Mouse (Mus musculus) limb, embryonic 14.5 days (tissue): ENCODE measurements around the gene Asic4. TPM values are rescaled to one million over a fixed set of nuclear protein-coding genes. Genes with fewer than 3 reads are reported as not detected.

Source experiments
- ATAC-seq: fragments of 200-750 bp; cut with Nextera tagmentation; 2 replicates; pipeline ENCODE4 v1.8.0; 2017; ENCODE audit warnings: low read depth, moderate number of reproducible peaks, moderate TSS enrichment; ENCODE audit not compliant: low FRiP score
- DNase-seq: peaks from one replicate; pipeline ENCODE4 v3.0.0-alpha.2; 2015; ENCODE audit warnings: low spot score
- H3K27ac ChIP-seq: fragments of 300-500 bp; sonication (generic); replicated peaks from 2 replicates; pipeline ENCODE4 v1.5.1; 2014; ENCODE audit warnings: low read depth, mild to moderate bottlenecking, low read length, moderate library complexity, mixed read lengths
- H3K27me3 ChIP-seq: fragments of 300-500 bp; sonication (generic); 2 replicates; pipeline ENCODE4 v1.6.1; 2014; ENCODE audit warnings: low read length, mixed read lengths; ENCODE audit not compliant: control insufficient read depth, insufficient read depth
- H3K36me3 ChIP-seq: fragments of 300-500 bp; sonication (generic); 2 replicates; pipeline ENCODE4 v1.6.1; 2014; ENCODE audit warnings: mild to moderate bottlenecking, low read length, moderate library complexity, mixed read lengths; ENCODE audit not compliant: control insufficient read depth, insufficient read depth
- H3K4me1 ChIP-seq: fragments of 300-500 bp; sonication (generic); 2 replicates; pipeline ENCODE4 v1.6.1; 2014; ENCODE audit warnings: antibody characterized with exemption, low read length, mixed read lengths; ENCODE audit not compliant: control insufficient read depth, insufficient read depth
- H3K4me2 ChIP-seq: fragments of 300-500 bp; sonication (generic); replicated peaks from 2 replicates; pipeline ENCODE4 v1.6.1; 2014; ENCODE audit warnings: low read depth, mild to moderate bottlenecking, low read length, moderate library complexity; ENCODE audit not compliant: severe bottlenecking
- H3K4me3 ChIP-seq: fragments of 300-500 bp; sonication (generic); replicated peaks from 2 replicates; pipeline ENCODE4 v1.5.1; 2014; ENCODE audit warnings: low read length
- H3K9ac ChIP-seq: fragments of 300-500 bp; sonication (generic); 2 replicates; pipeline ENCODE4 v1.6.1; 2014; ENCODE audit warnings: mild to moderate bottlenecking, low read depth, low read length, moderate library complexity; ENCODE audit not compliant: severe bottlenecking
- H3K9me3 ChIP-seq: fragments of 300-500 bp; sonication (generic); 2 replicates; pipeline ENCODE4 v1.6.1; 2016; ENCODE audit warnings: low read length; ENCODE audit not compliant: control insufficient read depth
- POLR2A ChIP-seq: fragments of 200-500 bp; IDR thresholded peaks from 2 replicates; pipeline ENCODE4 v1.8.0; 2012; ENCODE audit warnings: inconsistent platforms, mild to moderate bottlenecking, moderate library complexity, borderline replicate concordance; ENCODE audit not compliant: insufficient read depth, insufficient read length; ENCODE audit errors: extremely low read depth
- WGBS: fragments of 180-500 bp; shearing (Covaris S2); extraction: QIAGEN DNeasy Blood & Tissue Kit; methylation state at CpG from one replicate; pipeline ENCODE4 v1.1.7; 2014; 5-methylcytosine and 5-hydroxymethylcytosine counted together
- polyA plus RNA-seq, 2 experiments: library from polyadenylated mRNA; depleted of rRNA in 1 of 2; stranded (reverse) in 1 of 2; unstranded in 1 of 2; fragments of >200 nt; fragmentation: Nextera tagmentation in 1 of 2; extraction: Ambion mirVana in 1 of 2; gene quantifications; 2 replicates each; pipeline versions ENCODE4 v1.2.1 to v1.2.3; 2012 to 2014

Gene Asic4
- polyA plus RNA-seq, 2 experiments: 0.15 to 0.35 TPM

GRCm38 (mm10) chr1:75494878-75495548, 44.8 kb downstream of the Asic4 start:
- TF ChIP-seq POLR2A: no peak
- ATAC-seq (peak; percentile 38; the same call in 1 of the 2 replicates), DNase-seq (peak; percentile 84)
- no peaks in the 10 kb centered on the region for H3K9me3 ChIP-seq
- H3K4me1 ChIP-seq: no peaks in the 10 kb centered on the region; the same call in 1 of the 2 replicates
- WGBS: 40% methylated on average over 12 of the region's 12 CpGs
- H3K36me3 ChIP-seq: peaks cover 92% of the 10 kb centered on the region
- no peak overlapping the region for H3K4me2 ChIP-seq
- H3K27me3 ChIP-seq: no peaks in the 10 kb centered on the region
- no peak overlapping the region for H3K9ac ChIP-seq
- H3K27ac ChIP-seq: no peak overlapping the region
- no peak overlapping the region for H3K4me3 ChIP-seq

GRCm38 (mm10) chr1:75498897-75499296, 48.7 kb downstream of the Asic4 start:
- DNase-seq (no peak), ATAC-seq (no peak)
- no peak overlapping the region for H3K9ac ChIP-seq
- peaks cover under 1% of the 10 kb centered on the region for H3K4me1 ChIP-seq
- TF ChIP-seq POLR2A: no peak
- WGBS: 90% methylated on average over 4 of the region's 4 CpGs
- no peaks in the 10 kb centered on the region for H3K9me3 ChIP-seq
- H3K4me3 ChIP-seq: no peak overlapping the region
- H3K27ac ChIP-seq: no peak overlapping the region
- no peaks in the 10 kb centered on the region for H3K27me3 ChIP-seq
- no peak overlapping the region for H3K4me2 ChIP-seq
- peaks cover 92% of the 10 kb centered on the region for H3K36me3 ChIP-seq

GRCm38 (mm10) chr1:75499441-75499840, 49.2 kb downstream of the Asic4 start:
- Histone ChIP-seq H3K4me3 (no peak overlapping the region), H3K27ac (no peak overlapping the region), H3K4me1 (peaks cover 6% of the 10 kb centered on the region), H3K9me3 (no peaks in the 10 kb centered on the region), H3K27me3 (no peaks in the 10 kb centered on the region), H3K9ac (no peak overlapping the region; the same call in 1 of the 2 replicates), H3K36me3 (peaks cover 97% of the 10 kb centered on the region), H3K4me2 (no peak overlapping the region)
- WGBS: 83% methylated on average over 7 of the region's 7 CpGs
- DNase-seq: no peak
- ATAC-seq: no peak
- TF ChIP-seq POLR2A: no peak

GRCm38 (mm10) chr1:75501905-75502304, 51.7 kb downstream of the Asic4 start:
- ATAC-seq: no peak
- 95% methylated on average over 9 of the region's 9 CpGs for WGBS
- DNase-seq: no peak

GRCm38 (mm10) chr1:75502945-75503650, 52.9 kb downstream of the Asic4 start:
- peak overlapping the region; percentile 92; the same call in 1 of the 2 replicates for H3K4me2 ChIP-seq
- H3K27me3 ChIP-seq: no peaks in the 10 kb centered on the region
- no peaks in the 10 kb centered on the region for H3K9me3 ChIP-seq
- H3K9ac ChIP-seq: no peak overlapping the region
- WGBS: 85% methylated on average over 25 of the region's 25 CpGs
- H3K36me3 ChIP-seq: peaks cover 65% of the 10 kb centered on the region
- peaks cover 20% of the 10 kb centered on the region for H3K4me1 ChIP-seq
- TF ChIP-seq POLR2A: no peak
- no peak overlapping the region for H3K27ac ChIP-seq
- no peak for ATAC-seq
- no peak for DNase-seq
- H3K4me3 ChIP-seq: no peak overlapping the region

More at GRCm38 (mm10) chr1:75501905-75502304, 51.7 kb downstream of the Asic4 start:
- Histone ChIP-seq H3K4me3 (no peak overlapping the region), H3K27ac (no peak overlapping the region), H3K36me3 (peaks cover 77% of the 10 kb centered on the region), H3K4me1 (peaks cover 16% of the 10 kb centered on the region), H3K9ac (no peak overlapping the region), H3K27me3 (no peaks in the 10 kb centered on the region), H3K9me3 (no peaks in the 10 kb centered on the region), H3K4me2 (no peak overlapping the region)
- no peak for TF ChIP-seq POLR2A
